Mouse (Mus musculus): ENCODE measurements around the gene A730015C16Rik.

A730015C16Rik gene

GRCm38 (mm10) chr4:108832916-108833827 is 15.2 kb downstream of the A730015C16Rik start, which contains the start of gene Btf3l4:
TSS of gene Btf3l4 (minus strand) at chr4:108833614.
- no peak for DNase-seq (ENCODE audit: extremely low read depth, low read depth, low spot score)

GRCm38 (mm10) chr4:108830698-108831097 is 17.7 kb downstream of the A730015C16Rik start:
- no peak for DNase-seq (ENCODE audit: extremely low read depth, low read depth, low spot score)

GRCm38 (mm10) chr4:108826643-108827042 is 21.8 kb downstream of the A730015C16Rik start:
- DNase-seq (ENCODE audit: extremely low read depth, low read depth, low spot score), result no peak

- DNase-seq (ENCODE audit: extremely low read depth, low read depth, low spot score), result no peak
Observed at GRCm38 (mm10) chr4:108826096-108826495, 22.3 kb downstream of the A730015C16Rik start.

GRCm38 (mm10) chr4:108825677-108826076 is 22.7 kb downstream of the A730015C16Rik start:
- DNase-seq (ENCODE audit: extremely low read depth, low read depth, low spot score), result no peak

GRCm38 (mm10) chr4:108811550-108811949 is 36.9 kb downstream of the A730015C16Rik start:
- no peak for DNase-seq (ENCODE audit: extremely low read depth, low read depth, low spot score)

GRCm38 (mm10) chr4:108811142-108811541 is 37.3 kb downstream of the A730015C16Rik start:
- no peak for DNase-seq (ENCODE audit: extremely low read depth, low read depth, low spot score)

GRCm38 (mm10) chr4:108803535-108803934 is 44.9 kb downstream of the A730015C16Rik start:
- no peak for DNase-seq (ENCODE audit: extremely low read depth, low read depth, low spot score)

- DNase-seq (ENCODE audit: extremely low read depth, low read depth, low spot score), result peak; percentile 78
Observed at GRCm38 (mm10) chr4:108798083-108798830, 50.2 kb downstream of the A730015C16Rik start.
